Mouse (Mus musculus) ES-Bruce4 (cell line): Measurements from ENCODE around the gene Pard3.

Experiments used
- CTCF ChIP-seq: IDR thresholded peaks from one replicate; pipeline ENCODE4 v1.8.1; 2011; ENCODE audit warnings: low read depth, low read length
- EP300 ChIP-seq: IDR thresholded peaks from 2 replicates; pipeline ENCODE4 v1.6.1; 2011; ENCODE audit warnings: low read depth, low read length; ENCODE audit not compliant: insufficient read depth
- POLR2A ChIP-seq: IDR thresholded peaks from one replicate; pipeline ENCODE4 v1.8.1; 2011; ENCODE audit warnings: low read length; ENCODE audit not compliant: insufficient read depth

- TF ChIP-seq EP300 (no peak), CTCF (no peak), POLR2A (no peak)
These were observed 79.9 kb downstream of the Pard3 start for GRCm38 (mm10) chr8:127143641-127144040.
